Mouse (Mus musculus): Measurements from ENCODE around the gene Mafg. TPM values are rescaled to one million over a fixed set of nuclear protein-coding genes. Genes with fewer than 3 reads are reported as not detected.

Gene Mafg
- polyA plus RNA-seq, 1 experiment from 2014 or later = 26.9 TPM

DNA sequence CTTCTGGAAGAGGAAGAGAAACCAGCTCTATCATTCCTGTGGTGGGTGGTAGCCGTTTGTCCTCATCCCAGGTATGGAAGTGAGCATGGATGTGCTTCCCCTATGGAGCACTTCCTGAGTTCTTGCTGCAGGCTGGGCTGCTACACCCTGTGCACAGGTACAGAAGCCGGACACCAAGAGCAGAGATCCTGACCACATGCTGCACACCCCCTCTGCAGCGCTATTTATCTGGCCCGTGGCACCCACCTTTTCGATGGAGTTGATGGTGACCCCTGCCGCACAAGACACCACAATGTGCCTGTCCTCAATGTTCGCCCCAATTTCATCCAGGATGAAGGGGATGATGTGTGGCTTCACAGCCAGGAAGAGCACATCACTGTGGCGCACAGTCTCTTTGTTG is 8.5 kb upstream of the Mafg start:
- WGBS = 81% methylated on average over 8 of the region's 8 CpGs
- no peaks in the 10 kb centered on the region for H3K36me3 ChIP-seq
- 0 out of 2 replicates have a peak, but pooled peaks cover 1% of the 10 kb centered on the region for H3K27me3 ChIP-seq (replicated peaks)
- H3K27ac ChIP-seq = no peak overlapping the region
- H3K4me3 ChIP-seq (replicated peaks) = no peak overlapping the region
- peak overlapping the region; percentile 97; the same call in 1 of the 2 replicates for H3K4me2 ChIP-seq (replicated peaks)
- H3K9ac ChIP-seq = no peak overlapping the region
- ATAC-seq = no peak
- peaks cover 9% of the 10 kb centered on the region for H3K4me1 ChIP-seq (replicated peaks)
- H3K9me3 ChIP-seq = no peaks in the 10 kb centered on the region

DNA sequence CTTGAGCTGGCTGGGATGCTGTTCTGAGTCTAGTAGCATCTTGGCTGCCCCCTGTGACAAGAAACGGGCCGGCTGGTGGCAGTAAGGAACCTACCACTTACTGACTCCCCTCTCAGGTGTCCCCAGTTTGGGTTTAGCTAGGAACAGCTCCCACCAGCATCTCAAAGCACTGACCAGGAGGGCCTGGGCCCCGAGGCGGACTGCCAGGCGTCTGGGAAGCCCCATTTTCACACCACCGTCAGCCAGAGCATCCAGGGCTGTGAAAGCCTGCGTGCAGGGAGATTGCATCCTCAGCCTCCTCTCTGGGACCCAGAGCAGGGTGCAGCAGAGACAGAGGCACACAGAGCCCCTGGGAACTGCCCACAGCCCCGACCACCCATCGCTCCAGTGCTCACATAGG is 7.9 kb upstream of the Mafg start:
- H3K9me3 ChIP-seq = no peaks in the 10 kb centered on the region
- no peak for ATAC-seq
- WGBS = 65% methylated on average over 9 of the region's 9 CpGs

DNA sequence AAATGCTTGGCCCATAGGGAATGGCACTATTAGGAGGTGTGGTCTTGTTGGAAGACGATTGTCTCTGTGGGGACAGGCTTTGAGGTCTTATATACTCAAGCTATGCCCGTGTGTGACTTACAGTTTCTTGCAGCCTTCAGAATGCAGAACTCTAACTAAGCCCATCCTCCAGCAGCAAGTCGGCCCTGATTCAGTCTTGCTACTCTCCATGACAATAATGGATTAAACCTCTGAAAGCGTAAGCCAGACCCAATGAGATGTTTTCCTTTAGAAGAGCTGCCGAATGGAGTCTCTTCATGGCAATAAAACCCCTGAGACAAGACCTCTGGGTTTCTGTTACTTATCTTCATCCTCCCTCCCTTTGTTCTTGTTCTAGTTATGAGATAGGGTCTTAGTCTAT is 1.4 kb upstream of the Mafg start:
- WGBS = 82% methylated on average over 5 of the region's 5 CpGs
- no peak overlapping the region for H3K27ac ChIP-seq
- peaks cover 29% of the 10 kb centered on the region for H3K4me1 ChIP-seq (replicated peaks)
- no peak overlapping the region for H3K4me3 ChIP-seq (replicated peaks)
- H3K4me2 ChIP-seq (replicated peaks) = no peak overlapping the region
- no peak overlapping the region for H3K9ac ChIP-seq
- no peaks in the 10 kb centered on the region for H3K36me3 ChIP-seq
- ATAC-seq = no peak
- no peaks in the 10 kb centered on the region for H3K9me3 ChIP-seq
- no peaks in the 10 kb centered on the region for H3K27me3 ChIP-seq (replicated peaks)

More for the DNA sequence above, 7.9 kb upstream of the Mafg start:
- H3K27me3 ChIP-seq (replicated peaks) = no peaks in the 10 kb centered on the region
- H3K27ac ChIP-seq = no peak overlapping the region
- no peak overlapping the region for H3K4me2 ChIP-seq (replicated peaks)
- H3K4me1 ChIP-seq (replicated peaks) = peaks cover 9% of the 10 kb centered on the region
- H3K36me3 ChIP-seq = no peaks in the 10 kb centered on the region
- H3K9ac ChIP-seq = no peak overlapping the region
- H3K4me3 ChIP-seq (replicated peaks) = no peak overlapping the region

GRCm38 (mm10) chr11:120632559-120633519 is 561 bp downstream of the Mafg start:
- ATAC-seq = peak; percentile 88
- under 1% methylated on average over 115 of the region's 116 CpGs for WGBS
- H3K4me3 ChIP-seq (replicated peaks) = peak overlapping the region; percentile 94
- peaks cover 39% of the 10 kb centered on the region for H3K4me1 ChIP-seq (replicated peaks)
- H3K36me3 ChIP-seq = peaks cover 9% of the 10 kb centered on the region
- no peaks in the 10 kb centered on the region for H3K27me3 ChIP-seq (replicated peaks)
- H3K9me3 ChIP-seq = no peaks in the 10 kb centered on the region
- peak overlapping the region; percentile 74 for H3K27ac ChIP-seq
- H3K9ac ChIP-seq = peak overlapping the region; percentile 95
- H3K4me2 ChIP-seq (replicated peaks) = peak overlapping the region; percentile 85

DNA sequence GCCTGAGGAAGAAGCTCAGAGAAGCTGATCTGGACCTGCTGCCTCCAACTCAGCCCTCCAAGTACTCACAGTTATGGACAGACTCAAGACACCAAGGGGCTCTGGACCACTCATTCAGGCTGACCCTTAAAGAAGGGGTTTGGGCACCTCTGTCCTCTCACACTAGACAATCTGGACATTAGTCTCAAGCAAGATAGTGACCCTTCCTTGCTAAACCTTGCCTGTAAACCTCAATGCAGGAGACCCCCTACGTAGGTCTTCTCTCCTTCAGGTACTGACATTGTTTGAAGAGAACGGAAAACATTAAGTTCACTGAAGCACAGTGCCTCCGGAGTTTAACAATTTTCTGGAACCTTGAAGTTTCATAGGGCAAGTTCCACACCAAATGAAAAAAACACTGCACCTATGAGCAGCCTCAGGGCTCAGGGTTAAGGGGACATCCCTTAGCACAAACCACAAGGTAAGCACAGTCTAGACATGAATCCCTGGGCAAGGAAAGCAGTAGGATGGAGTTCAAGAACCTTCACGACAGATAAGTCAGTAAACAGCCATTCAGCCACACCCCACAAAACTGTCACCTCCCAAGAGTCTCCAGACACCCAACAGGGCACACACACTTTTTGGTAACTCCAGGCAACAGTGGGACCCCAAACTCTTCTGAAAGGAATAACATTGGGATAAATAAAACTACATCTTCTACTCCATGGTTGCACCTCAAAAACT is 1.5 kb downstream of the Mafg start:
- no peaks in the 10 kb centered on the region for H3K27me3 ChIP-seq (replicated peaks)
- H3K27ac ChIP-seq = peak overlapping the region; percentile 74; the same call in 1 of the 2 replicates
- H3K4me2 ChIP-seq (replicated peaks) = peak overlapping the region; percentile 85

DNA sequence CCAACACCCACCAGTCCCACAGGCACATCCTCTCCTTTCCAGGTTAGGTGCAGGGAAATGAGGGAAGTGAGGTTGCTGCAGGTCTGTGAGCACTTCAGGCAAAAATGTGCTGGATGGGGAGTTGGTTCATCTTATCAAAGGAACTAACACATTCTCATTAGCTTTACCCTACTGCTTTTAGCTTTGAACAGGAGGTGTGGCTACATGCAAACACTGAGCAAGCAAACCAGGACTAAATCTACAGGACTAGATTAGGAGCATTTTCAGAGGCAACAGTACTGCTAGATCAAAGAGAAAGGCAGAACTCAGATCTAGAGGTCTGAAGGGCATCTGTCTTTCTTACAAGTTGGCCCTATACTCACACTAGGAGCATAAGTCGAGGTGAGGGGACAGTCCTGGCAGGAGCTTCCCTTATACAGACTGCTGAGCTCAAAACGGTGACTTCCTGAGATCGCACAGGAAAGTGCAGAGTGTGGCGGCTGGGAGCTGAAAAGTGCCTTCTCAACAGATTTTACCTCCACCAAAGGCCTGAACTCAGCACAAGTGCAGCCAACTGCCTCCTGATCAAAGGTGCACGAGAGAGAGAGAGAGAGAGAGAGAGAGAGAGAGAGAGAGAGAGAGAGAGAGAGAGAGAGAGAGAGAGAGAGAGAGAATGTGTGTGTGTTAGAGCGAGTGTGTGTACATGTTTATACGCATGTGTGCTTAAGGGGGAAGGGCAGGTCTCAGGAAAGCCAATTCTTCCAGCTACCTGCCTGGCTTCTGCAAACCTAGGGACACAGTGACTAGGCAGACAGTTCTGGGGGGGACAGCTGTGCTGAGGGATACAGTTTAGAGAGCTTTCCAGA is 2.3 kb downstream of the Mafg start:
- peak overlapping the region; percentile 79 for H3K27ac ChIP-seq
- ATAC-seq = no peak
- 24% methylated on average over 7 of the region's 7 CpGs for WGBS
- H3K27me3 ChIP-seq (replicated peaks) = no peaks in the 10 kb centered on the region
- peaks cover 39% of the 10 kb centered on the region for H3K4me1 ChIP-seq (replicated peaks)
- H3K9me3 ChIP-seq = no peaks in the 10 kb centered on the region
- H3K4me2 ChIP-seq (replicated peaks) = peak overlapping the region; percentile 85
- H3K4me3 ChIP-seq (replicated peaks) = 0 out of 2 replicates have a peak overlapping the region, but pooled peaks have one; percentile 94
- H3K9ac ChIP-seq = peak overlapping the region; percentile 29
- H3K36me3 ChIP-seq = peaks cover 13% of the 10 kb centered on the region

More for the DNA sequence above, 1.5 kb downstream of the Mafg start:
- Histone ChIP-seq H3K4me1 (replicated peaks) (peaks cover 39% of the 10 kb centered on the region), H3K9ac (peak overlapping the region; percentile 95), H3K4me3 (replicated peaks) (peak overlapping the region; percentile 94), H3K36me3 (peaks cover 13% of the 10 kb centered on the region), H3K9me3 (no peaks in the 10 kb centered on the region)
- 61% methylated on average over 4 of the region's 4 CpGs for WGBS
- ATAC-seq = no peak

- Histone ChIP-seq H3K27me3 (replicated peaks) (no peaks in the 10 kb centered on the region), H3K9me3 (no peaks in the 10 kb centered on the region), H3K4me1 (replicated peaks) (peaks cover 44% of the 10 kb centered on the region), H3K4me3 (replicated peaks) (peak overlapping the region; percentile 17; the same call in 1 of the 2 replicates), H3K4me2 (replicated peaks) (peak overlapping the region; percentile 85), H3K9ac (peak overlapping the region; percentile 29), H3K27ac (peak overlapping the region; percentile 79), H3K36me3 (peaks cover 13% of the 10 kb centered on the region)
- WGBS = 54% methylated on average over 5 of the region's 5 CpGs
- ATAC-seq = no peak
These were observed 3.0 kb downstream of the Mafg start for GRCm38 (mm10) chr11:120630401-120630871.

GRCm38 (mm10) chr11:120629911-120630310 is 3.5 kb downstream of the Mafg start:
- ATAC-seq = 0 out of 2 replicates have a peak, but pooled peaks have one; percentile 9
- Histone ChIP-seq H3K4me1 (replicated peaks) (peaks cover 48% of the 10 kb centered on the region), H3K4me3 (replicated peaks) (peak overlapping the region; percentile 17; the same call in 1 of the 2 replicates)

GRCm38 (mm10) chr11:120629341-120629730 is 4.1 kb downstream of the Mafg start:
- Histone ChIP-seq H3K9me3 (no peaks in the 10 kb centered on the region), H3K36me3 (peaks cover 13% of the 10 kb centered on the region), H3K4me1 (replicated peaks) (peaks cover 48% of the 10 kb centered on the region), H3K27ac (peak overlapping the region; percentile 79), H3K4me3 (replicated peaks) (no peak overlapping the region), H3K27me3 (replicated peaks) (no peaks in the 10 kb centered on the region), H3K9ac (peak overlapping the region; percentile 29), H3K4me2 (replicated peaks) (peak overlapping the region; percentile 85)
- 71% methylated on average over 23 of the region's 23 CpGs for WGBS
- ATAC-seq = no peak

More at GRCm38 (mm10) chr11:120629911-120630310, 3.5 kb downstream of the Mafg start:
- peak overlapping the region; percentile 29 for H3K9ac ChIP-seq
- H3K27ac ChIP-seq = peak overlapping the region; percentile 79
- 34% methylated on average over 7 of the region's 7 CpGs for WGBS
- H3K36me3 ChIP-seq = peaks cover 13% of the 10 kb centered on the region
- H3K27me3 ChIP-seq (replicated peaks) = no peaks in the 10 kb centered on the region
- no peaks in the 10 kb centered on the region for H3K9me3 ChIP-seq
- H3K4me2 ChIP-seq (replicated peaks) = peak overlapping the region; percentile 85

GRCm38 (mm10) chr11:120628601-120629340 is 4.6 kb downstream of the Mafg start:
- 0 out of 2 replicates have a peak overlapping the region, but pooled peaks have one; percentile 79 for H3K27ac ChIP-seq
- H3K4me3 ChIP-seq (replicated peaks) = no peak overlapping the region
- H3K4me1 ChIP-seq (replicated peaks) = peaks cover 48% of the 10 kb centered on the region
- 93% methylated on average over 23 of the region's 23 CpGs for WGBS
- H3K27me3 ChIP-seq (replicated peaks) = no peaks in the 10 kb centered on the region
- peak overlapping the region; percentile 12; the same call in 1 of the 2 replicates for H3K4me2 ChIP-seq (replicated peaks)
- no peak for ATAC-seq
- peaks cover 13% of the 10 kb centered on the region for H3K36me3 ChIP-seq
- H3K9me3 ChIP-seq = no peaks in the 10 kb centered on the region
- H3K9ac ChIP-seq = no peak overlapping the region
